Mouse (Mus musculus) hindbrain, embryonic 10.5 days (tissue): ENCODE measurements around the gene Hc. TPM values are rescaled to one million over a fixed set of nuclear protein-coding genes. Genes with fewer than 3 reads are reported as not detected.

Experiments used
- DNase-seq: peaks from one replicate; pipeline ENCODE4 v3.0.0-alpha.2; 2017; ENCODE audit warnings: low spot score
- H3K27ac ChIP-seq: fragments of 300-500 bp; sonication (generic); 2 replicates; pipeline ENCODE4 v1.5.1; 2016; ENCODE audit warnings: mild to moderate bottlenecking, moderate library complexity
- H3K27me3 ChIP-seq: fragments of 300-500 bp; sonication (generic); 2 replicates; pipeline ENCODE4 v1.6.1; 2016; ENCODE audit warnings: mild to moderate bottlenecking; ENCODE audit not compliant: poor library complexity, insufficient read depth, severe bottlenecking
- H3K36me3 ChIP-seq: fragments of 300-500 bp; sonication (generic); 2 replicates; pipeline ENCODE4 v1.6.1; 2016; ENCODE audit warnings: mild to moderate bottlenecking, moderate library complexity
- H3K4me1 ChIP-seq: fragments of 300-500 bp; sonication (generic); replicated peaks from 2 replicates; pipeline ENCODE4 v1.6.1; 2016; ENCODE audit warnings: mild to moderate bottlenecking
- H3K4me3 ChIP-seq: fragments of 300-500 bp; sonication (generic); 2 replicates; pipeline ENCODE4 v1.5.1; 2016; ENCODE audit warnings: mild to moderate bottlenecking, moderate library complexity
- H3K9me3 ChIP-seq: fragments of 300-500 bp; sonication (generic); 2 replicates; pipeline ENCODE4 v1.6.1; 2016; ENCODE audit warnings: mild to moderate bottlenecking, moderate library complexity
- WGBS: fragments of 180-500 bp; shearing (Covaris S2); methylation state at CpG from one replicate; pipeline ENCODE4 v1.1.7; 2016; 5-methylcytosine and 5-hydroxymethylcytosine counted together
- polyA plus RNA-seq: library from polyadenylated mRNA; unstranded; fragments of >200 nt; fragmentation: Nextera tagmentation; extraction: Ambion mirVana; gene quantifications from 2 replicates; pipeline ENCODE4 v1.2.1, GENCODE M21; 2016

The Hc gene
- polyA plus RNA-seq, 1 experiment from 2014 or later: 0.44 TPM

DNA sequence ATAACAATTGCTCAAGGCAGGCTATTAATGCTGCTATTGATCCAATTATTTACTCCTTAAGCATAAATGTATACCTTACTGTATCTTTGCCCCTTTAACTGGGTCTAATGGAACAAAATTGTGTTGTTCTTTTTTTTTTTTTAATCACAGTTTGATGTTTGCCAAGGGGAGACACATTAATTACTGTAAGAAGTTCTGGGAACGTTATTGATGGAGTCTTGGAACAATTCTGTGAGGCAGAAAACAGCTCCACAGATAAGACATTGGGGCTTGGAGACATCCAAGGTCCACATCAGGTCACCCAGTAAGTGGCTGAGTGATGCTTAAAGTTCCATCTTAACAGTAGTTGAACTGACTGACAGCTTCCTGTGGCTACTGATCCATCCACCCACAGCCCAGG lies 103.8 kb downstream of the Hc start:
- Histone ChIP-seq H3K36me3 (no peaks in the 10 kb centered on the region), H3K27ac (no peak overlapping the region), H3K9me3 (no peaks in the 10 kb centered on the region), H3K4me1 (peaks cover 8% of the 10 kb centered on the region), H3K4me3 (no peak overlapping the region), H3K27me3 (peaks cover 12% of the 10 kb centered on the region)
- no peak for DNase-seq
- WGBS: 72% methylated on average over 1 of the region's 1 CpGs

DNA sequence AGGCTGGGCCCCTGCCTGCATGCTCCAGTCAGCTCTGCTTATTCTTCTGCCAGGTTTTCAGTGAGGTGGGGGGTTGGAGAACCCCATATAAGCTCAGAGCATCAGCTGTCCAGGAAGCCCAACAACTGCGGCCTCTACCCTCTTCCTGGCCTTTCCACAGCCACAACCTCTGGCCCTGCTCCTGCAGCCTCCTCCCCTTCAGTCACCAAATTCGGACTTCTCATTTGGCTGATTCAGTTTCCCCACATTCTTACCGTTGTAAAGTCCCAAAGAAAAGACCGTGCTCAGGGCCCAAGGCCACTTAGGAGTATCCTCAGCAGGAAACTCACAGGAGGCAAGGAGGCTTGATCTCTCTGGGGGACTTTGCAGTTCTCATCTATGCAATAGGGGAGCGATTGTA lies 104.3 kb downstream of the Hc start:
- no peaks in the 10 kb centered on the region for H3K9me3 ChIP-seq
- no peak for DNase-seq
- no peaks in the 10 kb centered on the region for H3K36me3 ChIP-seq
- WGBS: 69% methylated on average over 5 of the region's 5 CpGs
- no peak overlapping the region for H3K27ac ChIP-seq
- peaks cover 8% of the 10 kb centered on the region for H3K4me1 ChIP-seq
- peaks cover 12% of the 10 kb centered on the region for H3K27me3 ChIP-seq
- no peak overlapping the region for H3K4me3 ChIP-seq

DNA sequence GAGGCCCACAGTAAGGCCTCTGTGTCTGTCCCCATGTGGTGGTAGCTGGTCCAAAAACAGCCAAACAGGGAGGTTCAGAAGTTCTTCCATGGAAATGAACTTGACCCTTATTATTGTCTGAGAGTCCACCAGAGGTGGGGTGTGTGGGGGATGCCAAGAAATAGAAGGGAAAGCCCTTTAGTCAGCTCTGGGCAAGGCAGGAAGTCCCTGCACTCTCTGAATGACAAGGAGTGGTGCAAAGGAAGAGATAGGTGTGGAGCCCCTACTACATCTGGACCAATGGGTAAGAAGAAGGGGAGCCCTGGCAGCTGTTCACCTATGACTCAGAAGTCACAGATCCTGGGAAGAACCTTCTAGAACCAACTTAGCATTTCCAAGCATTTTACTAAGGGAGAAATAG lies 106.9 kb downstream of the Hc start:
- no peaks in the 10 kb centered on the region for H3K36me3 ChIP-seq
- no peaks in the 10 kb centered on the region for H3K4me1 ChIP-seq
- H3K27ac ChIP-seq: no peak overlapping the region
- no peaks in the 10 kb centered on the region for H3K27me3 ChIP-seq
- DNase-seq: no peak
- no peak overlapping the region for H3K4me3 ChIP-seq
- no peaks in the 10 kb centered on the region for H3K9me3 ChIP-seq

DNA sequence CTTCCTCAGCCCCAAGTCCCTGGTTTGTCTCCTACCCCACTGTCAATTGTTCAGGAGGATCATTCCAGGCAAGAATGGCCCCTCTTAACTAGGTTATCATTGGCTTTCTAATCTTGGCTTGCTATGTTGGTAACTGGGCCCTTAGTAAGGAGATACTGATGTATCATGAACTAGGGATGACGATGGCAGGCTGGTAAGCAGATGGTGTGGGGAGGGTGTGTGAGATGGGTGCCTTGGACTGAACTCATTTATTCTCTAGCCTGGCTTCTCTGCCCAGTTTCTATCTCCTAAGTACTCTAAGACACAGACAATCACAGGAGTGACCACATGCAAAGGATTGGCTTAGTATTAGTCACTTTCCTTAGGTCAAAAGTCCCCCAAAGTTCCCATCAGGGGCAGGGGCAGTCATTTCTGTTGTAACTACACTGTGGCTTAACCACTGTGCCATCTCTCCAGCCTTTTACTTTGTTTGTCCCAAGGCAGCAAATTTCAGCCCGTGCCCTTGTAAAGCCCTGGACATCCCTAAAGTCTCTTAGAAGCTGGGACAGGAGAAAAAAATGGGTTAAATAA lies 107.6 kb downstream of the Hc start:
- H3K9me3 ChIP-seq: no peaks in the 10 kb centered on the region
- H3K4me1 ChIP-seq: no peaks in the 10 kb centered on the region
- no peak overlapping the region for H3K4me3 ChIP-seq
- no peaks in the 10 kb centered on the region for H3K36me3 ChIP-seq
- H3K27ac ChIP-seq: no peak overlapping the region
- WGBS: 81% methylated on average over 2 of the region's 2 CpGs
- no peaks in the 10 kb centered on the region for H3K27me3 ChIP-seq
- DNase-seq: no peak

DNA sequence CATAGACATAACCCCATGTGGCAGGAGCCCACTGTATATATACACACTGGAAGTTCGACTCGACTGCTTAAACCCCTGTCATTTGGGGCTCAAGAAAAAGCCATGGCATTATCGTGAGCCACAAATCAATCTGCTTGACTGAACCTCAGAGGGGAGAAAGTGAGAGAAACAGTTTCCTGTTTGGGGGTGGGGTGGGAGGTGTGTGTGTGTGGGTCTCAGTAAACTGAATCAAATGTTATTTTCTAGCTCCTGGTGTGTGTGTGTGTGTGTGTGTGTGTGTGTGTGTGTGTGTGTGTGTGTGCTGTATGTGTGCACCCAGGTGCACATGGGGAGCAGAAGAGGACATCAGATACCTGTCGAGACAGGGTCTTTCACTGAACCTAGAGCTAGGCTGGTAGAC lies 108.2 kb downstream of the Hc start:
- Histone ChIP-seq H3K27me3 (no peaks in the 10 kb centered on the region), H3K27ac (no peak overlapping the region), H3K4me3 (no peak overlapping the region), H3K4me1 (0 out of 2 replicates have a peak, but pooled peaks cover 3% of the 10 kb centered on the region), H3K36me3 (no peaks in the 10 kb centered on the region), H3K9me3 (no peaks in the 10 kb centered on the region)
- 87% methylated on average over 4 of the region's 4 CpGs for WGBS
- DNase-seq: no peak

DNA sequence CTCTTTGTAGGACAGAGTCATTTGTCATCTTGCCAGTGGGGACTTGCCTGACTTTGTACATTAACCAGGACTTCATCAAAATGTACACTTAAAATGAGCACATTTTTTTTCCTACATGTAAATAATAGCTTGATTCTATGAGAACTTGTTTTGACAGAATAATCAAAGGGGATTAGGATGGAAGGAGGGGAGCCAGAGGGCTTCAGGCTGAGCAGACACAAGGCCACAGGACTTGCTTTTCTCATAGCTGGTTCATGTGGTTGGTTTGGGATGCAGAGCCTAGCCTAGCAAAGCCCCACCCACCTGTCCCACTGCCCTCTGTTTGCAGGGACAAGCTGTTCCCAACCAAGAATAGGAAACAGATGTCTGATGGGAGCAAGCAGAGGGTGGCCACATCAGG lies 109.8 kb downstream of the Hc start:
- Histone ChIP-seq H3K9me3 (no peaks in the 10 kb centered on the region), H3K4me3 (no peak overlapping the region), H3K36me3 (no peaks in the 10 kb centered on the region), H3K27me3 (no peaks in the 10 kb centered on the region), H3K4me1 (peaks cover 10% of the 10 kb centered on the region; the same call in 1 of the 2 replicates), H3K27ac (no peak overlapping the region)
- DNase-seq: no peak

DNA sequence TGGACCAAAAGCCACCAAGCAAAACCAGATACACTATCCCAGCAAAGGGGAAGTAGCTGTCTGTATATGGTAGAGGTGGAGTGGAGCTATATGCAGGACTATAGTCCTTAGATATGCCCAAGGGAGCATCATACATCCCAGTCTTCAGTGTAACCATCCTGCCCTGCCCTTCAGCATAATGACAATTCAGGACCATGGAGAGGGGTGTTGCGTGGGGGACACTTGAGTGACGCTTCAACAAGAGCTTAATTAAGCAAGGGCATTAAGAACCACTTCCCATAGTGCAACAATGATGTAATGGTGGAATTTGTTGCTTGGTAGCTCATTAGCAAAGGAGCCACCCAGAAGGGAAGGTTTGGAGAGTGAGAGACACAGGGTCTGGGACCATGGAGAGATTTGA lies 112.6 kb downstream of the Hc start:
- 49% methylated on average over 2 of the region's 2 CpGs for WGBS
- no peak for DNase-seq

DNA sequence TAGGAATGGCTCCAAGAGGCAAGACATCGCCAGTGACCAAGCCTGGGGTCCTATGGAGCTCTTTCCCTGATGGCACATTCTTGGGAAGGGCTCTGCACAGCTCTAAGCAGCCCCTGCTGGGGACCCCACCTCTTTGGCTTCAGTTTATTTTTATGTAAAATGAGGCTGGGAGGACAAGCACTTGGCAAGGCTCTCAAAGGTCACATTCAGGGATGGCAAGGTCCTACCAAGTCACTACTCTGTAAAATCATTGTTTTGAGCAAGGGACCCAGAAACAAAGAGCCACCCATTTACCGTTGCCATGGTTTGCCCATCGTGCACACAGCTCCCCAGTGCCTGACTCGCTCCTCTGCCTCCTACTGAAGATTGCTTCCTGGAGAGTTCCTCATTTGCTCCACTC lies 115.2 kb downstream of the Hc start:
- 0 out of 2 replicates have a peak, but pooled peaks cover 2% of the 10 kb centered on the region for H3K27me3 ChIP-seq
- H3K4me1 ChIP-seq: peaks cover 22% of the 10 kb centered on the region
- no peak overlapping the region for H3K4me3 ChIP-seq
- no peaks in the 10 kb centered on the region for H3K36me3 ChIP-seq
- H3K9me3 ChIP-seq: no peaks in the 10 kb centered on the region
- DNase-seq: no peak
- H3K27ac ChIP-seq: no peak overlapping the region
- 52% methylated on average over 4 of the region's 4 CpGs for WGBS

More for the DNA sequence above, 112.6 kb downstream of the Hc start:
- Histone ChIP-seq H3K4me1 (peaks cover 22% of the 10 kb centered on the region), H3K9me3 (no peaks in the 10 kb centered on the region), H3K27ac (no peak overlapping the region), H3K4me3 (no peak overlapping the region), H3K27me3 (no peaks in the 10 kb centered on the region), H3K36me3 (no peaks in the 10 kb centered on the region)

DNA sequence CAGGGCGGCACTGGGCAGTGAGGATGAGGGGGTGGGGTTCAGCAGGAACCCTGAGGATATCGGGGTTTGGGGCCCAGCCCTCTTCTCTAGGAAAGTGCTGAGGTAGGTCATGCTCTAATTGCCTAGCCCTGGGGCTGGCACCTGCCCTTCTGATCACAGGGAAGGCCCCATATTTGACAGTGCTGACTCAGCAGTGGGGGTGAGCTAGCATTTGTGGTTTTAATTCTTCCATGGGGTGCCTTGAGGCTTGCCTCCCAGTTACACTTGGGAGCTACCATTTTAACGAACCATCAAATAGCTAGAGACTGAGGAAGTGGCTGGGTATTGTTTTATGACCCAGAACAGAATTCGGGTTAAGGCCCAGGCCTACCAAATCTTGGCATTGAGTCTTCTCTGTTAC lies 115.7 kb downstream of the Hc start:
- H3K4me3 ChIP-seq: no peak overlapping the region
- no peak for DNase-seq
- H3K9me3 ChIP-seq: no peaks in the 10 kb centered on the region
- H3K27ac ChIP-seq: no peak overlapping the region
- WGBS: 88% methylated on average over 4 of the region's 4 CpGs
- peaks cover 22% of the 10 kb centered on the region for H3K4me1 ChIP-seq
- 0 out of 2 replicates have a peak, but pooled peaks cover 7% of the 10 kb centered on the region for H3K27me3 ChIP-seq
- H3K36me3 ChIP-seq: no peaks in the 10 kb centered on the region

DNA sequence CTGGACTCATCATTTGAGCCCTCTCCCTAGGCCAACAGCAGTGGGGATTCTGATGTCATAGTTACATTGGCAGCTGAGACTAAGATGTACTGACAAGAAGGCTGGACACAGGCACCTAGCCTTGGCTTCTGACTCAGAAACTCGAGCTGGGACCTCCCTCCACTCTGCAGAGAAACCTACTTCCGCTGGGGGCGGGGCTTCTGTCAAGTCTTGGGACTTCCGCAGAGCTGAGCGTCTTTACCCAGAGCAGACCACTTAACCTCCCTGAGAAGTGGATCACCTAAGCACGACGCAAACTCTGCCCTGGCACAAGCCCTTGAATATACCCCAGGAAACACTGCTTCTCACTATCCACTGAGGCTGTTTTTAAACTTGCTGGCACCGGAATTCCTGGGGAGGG lies 116.5 kb downstream of the Hc start:
- Histone ChIP-seq H3K4me3 (no peak overlapping the region), H3K4me1 (peaks cover 22% of the 10 kb centered on the region), H3K27me3 (peaks cover 11% of the 10 kb centered on the region; the same call in 1 of the 2 replicates), H3K9me3 (no peaks in the 10 kb centered on the region), H3K27ac (no peak overlapping the region), H3K36me3 (no peaks in the 10 kb centered on the region)
- peak; percentile 13 for DNase-seq
- WGBS: 20% methylated on average over 8 of the region's 8 CpGs

DNA sequence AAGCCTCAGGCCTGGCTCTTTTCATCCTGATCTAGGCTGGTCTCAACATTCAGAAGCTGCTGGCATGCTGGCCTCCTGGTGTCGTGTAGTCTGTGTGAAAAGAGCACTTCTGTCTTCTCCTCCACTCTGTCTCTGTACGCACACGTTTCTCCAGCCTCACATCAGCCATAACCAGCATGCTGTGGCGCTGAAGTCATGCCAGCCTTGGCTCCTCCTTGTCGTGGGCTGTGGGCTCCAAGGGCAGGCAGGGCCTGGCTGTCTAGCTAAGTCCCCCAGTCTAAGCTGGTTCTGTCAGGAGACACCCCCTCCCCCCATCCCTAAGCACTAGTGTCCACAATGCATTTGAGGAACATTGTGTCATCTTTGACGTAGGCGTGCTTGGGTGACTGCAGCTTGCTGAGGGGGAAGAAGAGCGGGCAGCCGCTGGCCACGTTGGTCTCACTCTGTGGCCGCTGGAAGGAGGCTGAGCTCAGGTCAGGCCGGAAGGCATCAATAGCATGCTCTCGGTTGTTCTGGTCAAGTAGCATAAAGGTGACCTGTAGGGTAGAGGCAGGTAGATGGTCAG lies 117.6 kb downstream of the Hc start:
- Histone ChIP-seq H3K4me1 (peaks cover 22% of the 10 kb centered on the region), H3K27ac (no peak overlapping the region), H3K36me3 (no peaks in the 10 kb centered on the region), H3K4me3 (no peak overlapping the region), H3K27me3 (peaks cover 11% of the 10 kb centered on the region; the same call in 1 of the 2 replicates), H3K9me3 (no peaks in the 10 kb centered on the region)
- DNase-seq: no peak
- 87% methylated on average over 13 of the region's 13 CpGs for WGBS

DNA sequence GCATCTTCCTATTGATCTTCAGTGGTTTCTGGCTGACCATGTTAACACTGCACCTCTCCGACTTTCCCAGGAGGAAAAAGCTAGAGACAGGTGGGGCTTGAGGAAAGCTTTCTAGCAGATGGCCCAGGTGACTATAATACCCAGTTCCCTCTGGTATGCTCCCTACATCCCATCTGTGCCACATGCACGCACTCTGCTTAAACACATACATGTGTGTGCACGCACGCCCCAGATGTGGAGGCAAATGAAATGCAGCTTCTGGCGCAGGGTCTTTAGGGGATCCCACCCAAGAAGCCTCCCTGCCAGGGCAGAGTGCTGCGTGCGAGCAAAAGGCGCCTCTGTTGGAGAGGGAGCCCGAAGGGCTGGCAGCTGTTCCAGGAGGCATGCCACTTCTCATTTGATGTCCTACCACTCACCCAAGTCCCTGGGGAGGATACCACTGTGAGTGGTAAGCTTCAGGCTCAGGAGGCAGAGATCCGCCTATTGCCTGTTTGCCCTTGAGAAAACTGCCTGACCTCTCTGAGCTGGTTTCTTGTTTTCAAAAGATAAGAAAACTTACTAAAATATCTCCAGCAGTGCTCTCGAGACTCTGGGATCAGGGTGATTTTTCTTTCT lies 120.1 kb downstream of the Hc start:
- Histone ChIP-seq H3K27me3 (peaks cover 11% of the 10 kb centered on the region; the same call in 1 of the 2 replicates), H3K36me3 (no peaks in the 10 kb centered on the region), H3K4me3 (no peak overlapping the region), H3K4me1 (peaks cover 16% of the 10 kb centered on the region), H3K27ac (0 out of 2 replicates have a peak overlapping the region, but pooled peaks have one; percentile 23), H3K9me3 (no peaks in the 10 kb centered on the region)
- no peak for DNase-seq
- WGBS: 77% methylated on average over 11 of the region's 11 CpGs

DNA sequence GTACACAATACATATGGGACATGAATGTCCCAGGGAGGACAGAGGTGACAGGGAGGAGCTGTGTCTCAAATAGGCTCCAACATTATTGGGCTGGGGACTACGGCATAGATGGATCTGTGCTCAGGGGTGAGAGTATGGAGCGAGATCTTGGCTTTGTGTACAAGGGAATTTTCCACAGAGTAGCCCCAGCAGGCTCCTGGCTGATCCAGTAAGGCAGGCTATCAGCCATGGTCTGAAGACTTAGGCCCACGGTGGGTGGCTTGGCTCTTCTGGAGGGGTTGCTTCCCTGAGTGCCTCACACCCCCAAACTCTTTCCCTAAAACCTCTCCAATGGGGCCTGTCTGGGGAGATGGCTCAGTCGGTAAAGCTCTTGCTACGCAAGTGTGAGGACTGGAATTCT lies 121.0 kb downstream of the Hc start:
- Histone ChIP-seq H3K27me3 (peaks cover 11% of the 10 kb centered on the region; the same call in 1 of the 2 replicates), H3K27ac (no peak overlapping the region), H3K9me3 (no peaks in the 10 kb centered on the region), H3K4me3 (no peak overlapping the region), H3K4me1 (peaks cover 12% of the 10 kb centered on the region), H3K36me3 (no peaks in the 10 kb centered on the region)
- DNase-seq: no peak
- WGBS: 79% methylated on average over 5 of the region's 5 CpGs
